Mouse (Mus musculus): ENCODE measurements around the gene Galntl6. TPM values are rescaled to one million over a fixed set of nuclear protein-coding genes. Genes with fewer than 3 reads are reported as not detected.

Galntl6 gene
- polyA plus RNA-seq, 1 experiment from 2014 or later: 0.12 TPM

DNA sequence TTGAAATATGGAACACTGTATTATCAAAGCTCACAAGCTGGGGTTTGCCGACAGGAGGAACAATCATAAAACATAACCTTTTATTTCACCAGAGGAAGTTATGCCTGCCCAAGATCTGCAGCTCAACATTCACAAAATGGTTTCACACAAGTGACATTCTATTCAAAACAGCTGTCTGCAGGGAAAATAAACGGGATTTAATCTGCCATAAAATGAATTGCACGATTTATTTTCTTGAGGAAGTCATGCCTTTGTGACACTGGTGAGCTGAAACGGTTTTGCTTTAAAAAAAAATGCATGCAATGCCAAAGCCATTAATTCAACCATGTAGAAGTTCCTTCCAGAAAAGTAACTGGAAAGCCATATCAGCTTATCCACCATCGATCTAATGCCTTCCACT lies 494.0 kb downstream of the Galntl6 start:
- Histone ChIP-seq H3K9me3 (ENCODE audit: low read depth, low read length) (no peaks in the 10 kb centered on the region), H3K4me1 (ENCODE audit: insufficient read depth) (no peaks in the 10 kb centered on the region), H3K27ac (ENCODE audit: low read depth) (no peak overlapping the region), H3K27me3 (ENCODE audit: insufficient read depth, low read length) (no peaks in the 10 kb centered on the region), H3K4me2 (no peak overlapping the region), H3K9ac (no peak overlapping the region), H3K36me3 (ENCODE audit: insufficient read depth) (no peaks in the 10 kb centered on the region), H3K4me3 (ENCODE audit: low read depth, low read length) (no peak overlapping the region)
- 39% methylated on average over 5 of the region's 5 CpGs for WGBS
- DNase-seq (peak; percentile 38), ATAC-seq (ENCODE audit: insufficient read depth) (no peak)
- TF ChIP-seq CTCF (IDR thresholded peaks at IDR 0.05; ENCODE audit: low read depth): no peak

GRCm38 (mm10) chr8:58417551-58417950 lies 494.9 kb downstream of the Galntl6 start:
- DNase-seq: no peak
- TF ChIP-seq CTCF (IDR thresholded peaks at IDR 0.05; ENCODE audit: low read depth): no peak
- WGBS: 58% methylated on average over 1 of the region's 1 CpGs

GRCm38 (mm10) chr8:58396500-58396899 lies 515.9 kb downstream of the Galntl6 start:
- Histone ChIP-seq H3K27ac (ENCODE audit: low read depth) (no peak overlapping the region), H3K9me3 (ENCODE audit: low read depth, low read length) (no peaks in the 10 kb centered on the region), H3K4me1 (ENCODE audit: insufficient read depth) (no peaks in the 10 kb centered on the region), H3K4me3 (ENCODE audit: low read depth, low read length) (no peak overlapping the region), H3K9ac (no peak overlapping the region), H3K36me3 (ENCODE audit: insufficient read depth) (no peaks in the 10 kb centered on the region), H3K27me3 (ENCODE audit: insufficient read depth, low read length) (no peaks in the 10 kb centered on the region), H3K4me2 (no peak overlapping the region)
- no peak for TF ChIP-seq CTCF (IDR thresholded peaks at IDR 0.05; ENCODE audit: low read depth)
- 29% methylated on average over 3 of the region's 3 CpGs for WGBS
- DNase-seq (no peak), ATAC-seq (ENCODE audit: insufficient read depth) (no peak)

More at GRCm38 (mm10) chr8:58417551-58417950, 494.9 kb downstream of the Galntl6 start:
- Histone ChIP-seq H3K36me3 (ENCODE audit: insufficient read depth) (no peaks in the 10 kb centered on the region), H3K27me3 (ENCODE audit: insufficient read depth, low read length) (no peaks in the 10 kb centered on the region), H3K9ac (no peak overlapping the region), H3K4me2 (no peak overlapping the region), H3K4me1 (ENCODE audit: insufficient read depth) (no peaks in the 10 kb centered on the region), H3K9me3 (ENCODE audit: low read depth, low read length) (no peaks in the 10 kb centered on the region), H3K27ac (ENCODE audit: low read depth) (no peak overlapping the region), H3K4me3 (ENCODE audit: low read depth, low read length) (no peak overlapping the region)
- no peak for ATAC-seq (ENCODE audit: insufficient read depth)

GRCm38 (mm10) chr8:58395879-58396278 lies 516.6 kb downstream of the Galntl6 start:
- Histone ChIP-seq H3K27me3 (ENCODE audit: insufficient read depth, low read length) (no peaks in the 10 kb centered on the region), H3K36me3 (ENCODE audit: insufficient read depth) (no peaks in the 10 kb centered on the region), H3K9ac (no peak overlapping the region), H3K4me3 (ENCODE audit: low read depth, low read length) (no peak overlapping the region), H3K4me2 (no peak overlapping the region), H3K4me1 (ENCODE audit: insufficient read depth) (no peaks in the 10 kb centered on the region), H3K27ac (ENCODE audit: low read depth) (no peak overlapping the region), H3K9me3 (ENCODE audit: low read depth, low read length) (no peaks in the 10 kb centered on the region)
- no peak for TF ChIP-seq CTCF (IDR thresholded peaks at IDR 0.05; ENCODE audit: low read depth)
- ATAC-seq (ENCODE audit: insufficient read depth): no peak
- WGBS: 93% methylated on average over 1 of the region's 1 CpGs
- no peak for DNase-seq

- H3K4me2 ChIP-seq: no peak overlapping the region
- H3K9me3 ChIP-seq (ENCODE audit: low read depth, low read length): no peaks in the 10 kb centered on the region
- 84% methylated on average over 2 of the region's 2 CpGs for WGBS
Observed at GRCm38 (mm10) chr8:58372389-58372788, 540.1 kb downstream of the Galntl6 start.

GRCm38 (mm10) chr8:58371979-58372378 lies 540.5 kb downstream of the Galntl6 start:
- no peak for TF ChIP-seq CTCF (IDR thresholded peaks at IDR 0.05; ENCODE audit: low read depth)
- WGBS: 86% methylated on average over 10 of the region's 10 CpGs

More at GRCm38 (mm10) chr8:58372389-58372788, 540.1 kb downstream of the Galntl6 start:
- Histone ChIP-seq H3K4me1 (ENCODE audit: insufficient read depth) (no peaks in the 10 kb centered on the region), H3K27me3 (ENCODE audit: insufficient read depth, low read length) (no peaks in the 10 kb centered on the region), H3K27ac (ENCODE audit: low read depth) (no peak overlapping the region), H3K4me3 (ENCODE audit: low read depth, low read length) (no peak overlapping the region), H3K36me3 (ENCODE audit: insufficient read depth) (no peaks in the 10 kb centered on the region), H3K9ac (no peak overlapping the region)
- ATAC-seq (ENCODE audit: insufficient read depth) (no peak), DNase-seq (no peak)
- TF ChIP-seq CTCF (IDR thresholded peaks at IDR 0.05; ENCODE audit: low read depth): no peak

GRCm38 (mm10) chr8:58331151-58331550 lies 581.3 kb downstream of the Galntl6 start:
- Histone ChIP-seq H3K4me1 (ENCODE audit: insufficient read depth) (no peaks in the 10 kb centered on the region), H3K4me2 (no peak overlapping the region), H3K9ac (no peak overlapping the region), H3K9me3 (ENCODE audit: low read depth, low read length) (no peaks in the 10 kb centered on the region), H3K27me3 (ENCODE audit: insufficient read depth, low read length) (no peaks in the 10 kb centered on the region), H3K4me3 (ENCODE audit: low read depth, low read length) (no peak overlapping the region), H3K27ac (ENCODE audit: low read depth) (no peak overlapping the region), H3K36me3 (ENCODE audit: insufficient read depth) (no peaks in the 10 kb centered on the region)
- ATAC-seq (ENCODE audit: insufficient read depth) (no peak), DNase-seq (no peak)
- no peak for TF ChIP-seq CTCF (IDR thresholded peaks at IDR 0.05; ENCODE audit: low read depth)
- 59% methylated on average over 1 of the region's 1 CpGs for WGBS

More at GRCm38 (mm10) chr8:58371979-58372378, 540.5 kb downstream of the Galntl6 start:
- ATAC-seq (ENCODE audit: insufficient read depth) (no peak), DNase-seq (no peak)
- H3K9ac ChIP-seq: no peak overlapping the region
- H3K36me3 ChIP-seq (ENCODE audit: insufficient read depth): no peaks in the 10 kb centered on the region
- H3K27ac ChIP-seq (ENCODE audit: low read depth): no peak overlapping the region
- no peaks in the 10 kb centered on the region for H3K9me3 ChIP-seq (ENCODE audit: low read depth, low read length)
- no peaks in the 10 kb centered on the region for H3K27me3 ChIP-seq (ENCODE audit: insufficient read depth, low read length)
- no peaks in the 10 kb centered on the region for H3K4me1 ChIP-seq (ENCODE audit: insufficient read depth)
- H3K4me2 ChIP-seq: no peak overlapping the region
- H3K4me3 ChIP-seq (ENCODE audit: low read depth, low read length): no peak overlapping the region

- H3K9ac ChIP-seq: no peak overlapping the region
- H3K4me1 ChIP-seq (ENCODE audit: insufficient read depth): no peaks in the 10 kb centered on the region
- no peak for TF ChIP-seq CTCF (IDR thresholded peaks at IDR 0.05; ENCODE audit: low read depth)
- no peaks in the 10 kb centered on the region for H3K27me3 ChIP-seq (ENCODE audit: insufficient read depth, low read length)
- no peak overlapping the region for H3K4me3 ChIP-seq (ENCODE audit: low read depth, low read length)
- H3K36me3 ChIP-seq (ENCODE audit: insufficient read depth): no peaks in the 10 kb centered on the region
- no peaks in the 10 kb centered on the region for H3K9me3 ChIP-seq (ENCODE audit: low read depth, low read length)
- WGBS: 81% methylated on average over 2 of the region's 2 CpGs
- no peak for ATAC-seq (ENCODE audit: insufficient read depth)
- no peak overlapping the region for H3K27ac ChIP-seq (ENCODE audit: low read depth)
- no peak overlapping the region for H3K4me2 ChIP-seq
- DNase-seq: no peak
Observed at GRCm38 (mm10) chr8:58313482-58313881, 599.0 kb downstream of the Galntl6 start.
